Mouse (Mus musculus) brain, embryonic 14.5 days (tissue): ENCODE results near the gene Rhbdl3. TPM values are rescaled to one million over a fixed set of nuclear protein-coding genes. Genes with fewer than 3 reads are reported as not detected.
A peak's percentile ranks its signal among the peaks of the same experiment; 100 is the strongest.

Experiments used
- DNase-seq: peaks from one replicate; pipeline ENCODE4 v3.0.0-alpha.2; 2011; ENCODE audit warnings: low read depth
- CTCF ChIP-seq: fragments of 200-500 bp; IDR thresholded peaks from 2 replicates; pipeline ENCODE4 v1.5.1; 2012; ENCODE audit warnings: inconsistent platforms, mild to moderate bottlenecking, moderate library complexity, borderline replicate concordance; ENCODE audit not compliant: insufficient read depth, insufficient read length; ENCODE audit errors: extremely low read depth
- POLR2A ChIP-seq: fragments of 200-500 bp; IDR thresholded peaks from 2 replicates; pipeline ENCODE4 v1.6.1; 2012; ENCODE audit warnings: mild to moderate bottlenecking, inconsistent platforms, borderline replicate concordance; ENCODE audit not compliant: poor library complexity, insufficient read depth, insufficient read length, severe bottlenecking; ENCODE audit errors: extremely low read depth
- polyA plus RNA-seq: library from polyadenylated mRNA; depleted of rRNA; stranded (reverse); fragments of >200 nt; gene quantifications from 2 replicates; pipeline ENCODE4 v1.2.3, GENCODE M21; 2012; rRNA removed

The Rhbdl3 gene
- polyA plus RNA-seq, result 19.6 and 23.4 TPM in 2 replicates

GRCm38 (mm10) chr11:80300551-80301315 is at the start of gene Rhbdl3:
TSS of gene Rhbdl3 (plus strand) at chr11:80300912.
- peak; percentile 86 for DNase-seq
- TF ChIP-seq CTCF (no peak), POLR2A (peak; percentile 73)

GRCm38 (mm10) chr11:80264137-80264536 is 36.6 kb upstream of the Rhbdl3 start:
- TF ChIP-seq POLR2A, result no peak
- TF ChIP-seq CTCF, result no peak
- DNase-seq, result no peak

- no peak for DNase-seq
- TF ChIP-seq POLR2A (no peak), CTCF (no peak)
Measured at GRCm38 (mm10) chr11:80271096-80271495, 29.6 kb upstream of the Rhbdl3 start.

GRCm38 (mm10) chr11:80275011-80275410 is 25.7 kb upstream of the Rhbdl3 start:
- TF ChIP-seq POLR2A, result no peak
- TF ChIP-seq CTCF, result no peak
- DNase-seq, result no peak

- no peak for DNase-seq
- no peak for TF ChIP-seq CTCF
- no peak for TF ChIP-seq POLR2A
Measured at GRCm38 (mm10) chr11:80278054-80278453, 22.7 kb upstream of the Rhbdl3 start.

- TF ChIP-seq POLR2A, result no peak
- TF ChIP-seq CTCF, result no peak
- DNase-seq, result no peak
Measured at GRCm38 (mm10) chr11:80283786-80284185, 16.9 kb upstream of the Rhbdl3 start.

- TF ChIP-seq CTCF, result no peak
- TF ChIP-seq POLR2A, result no peak
- no peak for DNase-seq
Measured at GRCm38 (mm10) chr11:80284641-80285040, 16.1 kb upstream of the Rhbdl3 start.

GRCm38 (mm10) chr11:80287150-80287549 is 13.6 kb upstream of the Rhbdl3 start:
- peak; percentile 86 for DNase-seq

GRCm38 (mm10) chr11:80289701-80290445 is 10.8 kb upstream of the Rhbdl3 start:
- TF ChIP-seq CTCF (no peak), POLR2A (peak; percentile 39; the same call in 1 of the 2 replicates)
- DNase-seq, result peak; percentile 80

More at GRCm38 (mm10) chr11:80287150-80287549, 13.6 kb upstream of the Rhbdl3 start:
- TF ChIP-seq CTCF (peak; percentile 94), POLR2A (no peak)

GRCm38 (mm10) chr11:80291004-80291403 is 9.7 kb upstream of the Rhbdl3 start:
- no peak for DNase-seq
- TF ChIP-seq CTCF, result no peak
- no peak for TF ChIP-seq POLR2A

- no peak for TF ChIP-seq POLR2A
- no peak for TF ChIP-seq CTCF
- peak; percentile 87 for DNase-seq
Measured at GRCm38 (mm10) chr11:80292463-80292862, 8.2 kb upstream of the Rhbdl3 start.

GRCm38 (mm10) chr11:80295066-80295465 is 5.6 kb upstream of the Rhbdl3 start:
- DNase-seq, result peak; percentile 69
- TF ChIP-seq CTCF (no peak), POLR2A (no peak)

- no peak for TF ChIP-seq POLR2A
- no peak for TF ChIP-seq CTCF
- no peak for DNase-seq
Measured at GRCm38 (mm10) chr11:80295785-80296184, 4.9 kb upstream of the Rhbdl3 start.
